Mouse (Mus musculus) forebrain, embryonic 11.5 days (tissue): ENCODE measurements around the gene Tmem212. TPM values are rescaled to one million over a fixed set of nuclear protein-coding genes. Genes with fewer than 3 reads are reported as not detected.
"Not testable (repeated sequence)": the region's sequence is repeated elsewhere in the genome, so short reads cannot be mapped to it uniquely, and the experiment has no call there.

Source experiments
- ATAC-seq: fragments of 200-750 bp; cut with Nextera tagmentation; replicated peaks from 2 replicates; pipeline ENCODE4 v1.8.0; 2017; ENCODE audit warnings: moderate TSS enrichment; ENCODE audit not compliant: low FRiP score
- DNase-seq: peaks from one replicate; pipeline ENCODE4 v3.0.0-alpha.2; 2017; ENCODE audit warnings: low spot score
- H3K27ac ChIP-seq: fragments of 300-500 bp; sonication (generic); 2 replicates; pipeline ENCODE4 v1.5.1; 2014; ENCODE audit warnings: low read depth, low read length
- H3K27me3 ChIP-seq: fragments of 300-500 bp; sonication (generic); 2 replicates; pipeline ENCODE4 v1.6.1; 2014; ENCODE audit warnings: mild to moderate bottlenecking, low read length, mixed read lengths; ENCODE audit not compliant: control insufficient read depth, insufficient read depth
- H3K36me3 ChIP-seq: fragments of 300-500 bp; sonication (generic); 2 replicates; pipeline ENCODE4 v1.6.1; 2014; ENCODE audit warnings: mild to moderate bottlenecking, low read length, moderate library complexity, mixed read lengths; ENCODE audit not compliant: control insufficient read depth, insufficient read depth
- H3K4me1 ChIP-seq: fragments of 300-500 bp; sonication (generic); replicated peaks from 2 replicates; pipeline ENCODE4 v1.6.1; 2014; ENCODE audit warnings: low read length, mixed read lengths; ENCODE audit not compliant: control insufficient read depth, insufficient read depth
- H3K4me2 ChIP-seq: fragments of 300-500 bp; sonication (generic); 2 replicates; pipeline ENCODE4 v1.6.1; 2014; ENCODE audit warnings: low read depth, mild to moderate bottlenecking, low read length, moderate library complexity, mixed read lengths; ENCODE audit not compliant: severe bottlenecking
- H3K4me3 ChIP-seq: fragments of 300-500 bp; sonication (generic); 2 replicates; pipeline ENCODE4 v1.5.1; 2014; ENCODE audit warnings: low read depth, low read length
- H3K9ac ChIP-seq: fragments of 300-500 bp; sonication (generic); 2 replicates; pipeline ENCODE4 v1.6.1; 2014; ENCODE audit warnings: low read length
- H3K9me3 ChIP-seq: fragments of 300-500 bp; sonication (generic); 2 replicates; pipeline ENCODE4 v1.6.1; 2016; ENCODE audit warnings: low read length, mixed read lengths; ENCODE audit not compliant: control insufficient read depth
- WGBS: fragments of 180-500 bp; shearing (Covaris S2); extraction: QIAGEN DNeasy Blood & Tissue Kit; methylation state at CpG from one replicate; pipeline ENCODE4 v1.1.7; 2014; 5-methylcytosine and 5-hydroxymethylcytosine counted together
- polyA plus RNA-seq: library from polyadenylated mRNA; unstranded; fragments of >200 nt; fragmentation: Nextera tagmentation; extraction: Ambion mirVana; gene quantifications from 2 replicates; pipeline ENCODE4 v1.2.1, GENCODE M21; 2014

Tmem212 gene
- polyA plus RNA-seq = not detected in 2 replicates

- WGBS = 56% methylated on average over 8 of the region's 8 CpGs
- no peak for DNase-seq
- H3K4me3 ChIP-seq = no peak within 1 kb of the TSS
- no peaks in the 10 kb centered on the region for H3K27me3 ChIP-seq
- H3K9ac ChIP-seq = no peak within 1 kb of the TSS
- H3K4me1 ChIP-seq = 0 out of 2 replicates have a peak, but pooled peaks cover 3% of the 10 kb centered on the region
- no peak within 1 kb of the TSS for H3K4me2 ChIP-seq
- H3K27ac ChIP-seq = no peak within 1 kb of the TSS
- H3K9me3 ChIP-seq = no peaks in the 10 kb centered on the region
- H3K36me3 ChIP-seq = no peaks in the 10 kb centered on the region; the same call in 1 of the 2 replicates
- ATAC-seq = no peak
Measured at GRCm38 (mm10) chr3:27896318-27896892, at the start of gene Tmem212. TSS of gene Tmem212 (minus strand) at chr3:27896368.

- H3K4me1 ChIP-seq, ATAC-seq, H3K9ac ChIP-seq, H3K36me3 ChIP-seq, H3K27me3 ChIP-seq, H3K4me3 ChIP-seq, H3K9me3 ChIP-seq, DNase-seq, H3K27ac ChIP-seq, H3K4me2 ChIP-seq: not testable (repeated sequence)
- WGBS = 82% methylated on average over 2 of the region's 2 CpGs
Measured at GRCm38 (mm10) chr3:27945397-27945796, 49.2 kb upstream of the Tmem212 start.

GRCm38 (mm10) chr3:27942991-27943390 is 46.8 kb upstream of the Tmem212 start:
- no peak for ATAC-seq
- H3K9ac ChIP-seq = no peak overlapping the region
- H3K27ac ChIP-seq = no peak overlapping the region
- H3K4me1 ChIP-seq = peaks cover 2% of the 10 kb centered on the region; the same call in 1 of the 2 replicates
- no peak overlapping the region for H3K4me2 ChIP-seq
- 88% methylated on average over 7 of the region's 7 CpGs for WGBS
- H3K27me3 ChIP-seq = peaks cover 6% of the 10 kb centered on the region
- no peaks in the 10 kb centered on the region for H3K9me3 ChIP-seq
- no peak overlapping the region for H3K4me3 ChIP-seq
- H3K36me3 ChIP-seq = no peaks in the 10 kb centered on the region
- DNase-seq = no peak

- H3K9me3 ChIP-seq = no peaks in the 10 kb centered on the region
- no peak for ATAC-seq
- no peak for DNase-seq
- H3K4me3 ChIP-seq = no peak overlapping the region
- peaks cover 2% of the 10 kb centered on the region; the same call in 1 of the 2 replicates for H3K4me1 ChIP-seq
- H3K9ac ChIP-seq = no peak overlapping the region
- H3K27ac ChIP-seq = no peak overlapping the region
- WGBS = 90% methylated on average over 3 of the region's 3 CpGs
- peaks cover 8% of the 10 kb centered on the region for H3K27me3 ChIP-seq
- H3K36me3 ChIP-seq = no peaks in the 10 kb centered on the region
- H3K4me2 ChIP-seq = no peak overlapping the region
Measured at GRCm38 (mm10) chr3:27941634-27942033, 45.5 kb upstream of the Tmem212 start.

DNA sequence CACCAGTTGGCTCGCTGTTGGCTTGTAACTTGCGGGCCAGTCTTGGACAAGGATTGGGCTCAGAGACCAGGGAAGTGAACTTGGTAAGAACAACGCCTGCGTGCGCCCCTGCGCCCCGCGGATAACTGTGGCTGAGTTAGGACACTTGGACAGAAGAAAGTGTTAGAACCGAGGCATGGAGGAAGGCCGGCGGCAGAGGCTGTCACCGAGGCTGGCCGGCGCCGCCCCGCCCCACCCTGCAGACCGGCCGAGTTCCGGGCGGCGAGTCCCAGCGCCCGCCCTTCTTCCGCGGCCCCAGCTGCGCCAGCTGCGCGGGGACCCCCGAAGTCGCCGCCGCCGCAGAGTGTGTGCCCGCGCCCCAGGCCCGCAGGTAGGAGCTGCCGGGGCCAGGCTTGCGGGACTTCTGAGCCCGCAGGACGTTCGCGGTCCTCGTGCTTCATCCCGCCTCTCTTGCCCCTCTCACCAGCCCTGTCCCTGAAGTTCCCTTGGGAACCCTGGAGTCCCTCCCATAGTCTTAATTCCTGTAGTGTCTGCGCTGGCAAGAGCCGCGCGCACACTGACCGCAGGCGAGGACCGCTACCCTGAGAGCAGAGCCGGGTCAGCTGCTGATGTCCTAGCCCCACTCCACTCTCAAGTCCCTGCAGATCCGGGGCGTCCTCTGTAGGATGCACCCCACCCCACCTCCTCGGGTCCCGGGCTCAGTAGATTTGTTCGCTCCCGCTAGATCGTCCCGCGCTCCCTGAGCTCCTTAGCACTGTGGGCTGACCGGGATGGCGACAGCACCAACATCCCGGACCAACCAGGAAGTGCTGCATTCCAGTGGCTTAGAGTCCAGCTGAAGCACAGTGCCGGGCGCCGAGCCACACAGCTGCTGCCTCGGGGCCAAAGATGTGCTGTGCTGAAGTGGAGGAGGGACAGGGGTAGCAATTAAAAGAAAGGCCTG is 42.5 kb upstream of the Tmem212 start, which contains the start of gene Pld1:
Gene Pld1, plus strand, starts transcription at position 315 of the 943 bp plus-strand sequence.
- no peak within 1 kb of the TSS for H3K27ac ChIP-seq
- H3K4me2 ChIP-seq = peak within 1 kb of the TSS; percentile 71
- peaks cover 2% of the 10 kb centered on the region; the same call in 1 of the 2 replicates for H3K4me1 ChIP-seq
- WGBS = under 1% methylated on average over 62 of the region's 68 CpGs
- ATAC-seq (peak; percentile 90), DNase-seq (peak; percentile 71)
- H3K9ac ChIP-seq = peak within 1 kb of the TSS; percentile 65
- H3K27me3 ChIP-seq = peaks cover 8% of the 10 kb centered on the region
- H3K4me3 ChIP-seq = peak within 1 kb of the TSS; percentile 51
- H3K9me3 ChIP-seq = no peaks in the 10 kb centered on the region
- no peaks in the 10 kb centered on the region for H3K36me3 ChIP-seq

- Histone ChIP-seq H3K4me2 (no peak overlapping the region; the same call in 1 of the 2 replicates), H3K36me3 (no peaks in the 10 kb centered on the region), H3K9ac (no peak overlapping the region), H3K27me3 (peaks cover 8% of the 10 kb centered on the region), H3K27ac (no peak overlapping the region), H3K4me3 (no peak overlapping the region), H3K9me3 (no peaks in the 10 kb centered on the region), H3K4me1 (peaks cover 2% of the 10 kb centered on the region; the same call in 1 of the 2 replicates)
- DNase-seq (no peak), ATAC-seq (no peak)
- 82% methylated on average over 13 of the region's 13 CpGs for WGBS
Measured at GRCm38 (mm10) chr3:27937144-27938110, 41.3 kb upstream of the Tmem212 start.

DNA sequence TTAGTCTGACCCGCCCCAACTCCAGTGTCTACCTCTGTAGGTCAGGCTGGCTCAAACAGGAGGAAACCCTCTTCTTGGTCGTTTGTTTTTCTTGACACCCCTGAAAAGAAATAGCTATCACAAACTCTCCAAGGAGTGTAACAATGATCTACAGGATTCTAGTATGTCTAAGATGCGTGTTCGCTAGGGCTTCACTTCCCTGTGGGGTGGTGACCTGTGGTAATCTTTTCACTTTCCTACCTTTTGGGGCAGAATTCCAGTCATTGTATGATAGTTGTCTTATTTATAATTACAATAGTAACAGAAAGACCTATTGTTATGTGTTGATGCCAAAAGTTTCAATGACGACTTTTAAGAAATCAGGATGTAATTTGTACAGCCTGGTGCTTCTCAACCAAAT is 40.6 kb upstream of the Tmem212 start:
- 85% methylated on average over 5 of the region's 5 CpGs for WGBS
- Histone ChIP-seq H3K4me3 (no peak overlapping the region), H3K9ac (no peak overlapping the region), H3K4me2 (no peak overlapping the region), H3K36me3 (no peaks in the 10 kb centered on the region), H3K9me3 (no peaks in the 10 kb centered on the region), H3K27me3 (peaks cover 8% of the 10 kb centered on the region), H3K27ac (no peak overlapping the region), H3K4me1 (peaks cover 2% of the 10 kb centered on the region; the same call in 1 of the 2 replicates)
- ATAC-seq = no peak
- DNase-seq = no peak

DNA sequence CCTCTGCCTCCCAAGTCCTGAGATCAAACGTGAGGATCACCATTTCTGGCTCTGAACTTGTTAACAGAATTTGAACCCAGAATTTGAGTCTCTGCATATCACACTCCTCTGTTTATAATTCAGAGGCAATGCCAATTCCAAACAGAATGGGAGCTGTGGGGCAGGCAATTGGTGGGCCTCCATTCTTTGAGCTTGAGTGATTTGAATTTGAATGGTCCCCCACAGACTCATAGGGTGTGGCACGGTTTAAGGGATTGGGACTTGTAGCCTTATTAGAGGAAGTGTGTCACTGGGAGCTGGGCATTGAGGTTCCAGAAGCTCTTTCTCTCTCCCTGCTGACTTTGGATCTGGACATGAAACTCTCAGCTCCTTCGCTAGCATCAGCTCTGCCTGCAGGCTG is 39.5 kb upstream of the Tmem212 start:
- no peak for DNase-seq
- H3K27ac ChIP-seq = no peak overlapping the region
- ATAC-seq = no peak
- no peak overlapping the region for H3K9ac ChIP-seq
- H3K27me3 ChIP-seq = peaks cover 8% of the 10 kb centered on the region
- 66% methylated on average over 3 of the region's 3 CpGs for WGBS
- no peak overlapping the region for H3K4me3 ChIP-seq
- peaks cover 2% of the 10 kb centered on the region; the same call in 1 of the 2 replicates for H3K4me1 ChIP-seq
- no peaks in the 10 kb centered on the region for H3K36me3 ChIP-seq
- H3K4me2 ChIP-seq = no peak overlapping the region
- H3K9me3 ChIP-seq = no peaks in the 10 kb centered on the region
